Mouse (Mus musculus): Measurements from ENCODE around the gene B3gat3. TPM values are rescaled to one million over a fixed set of nuclear protein-coding genes. Genes with fewer than 3 reads are reported as not detected.
"Not testable (repeated sequence)": the region's sequence is repeated elsewhere in the genome, so short reads cannot be mapped to it uniquely, and the experiment has no call there.

The B3gat3 gene
- polyA plus RNA-seq, 1 experiment = 40.8 TPM

DNA sequence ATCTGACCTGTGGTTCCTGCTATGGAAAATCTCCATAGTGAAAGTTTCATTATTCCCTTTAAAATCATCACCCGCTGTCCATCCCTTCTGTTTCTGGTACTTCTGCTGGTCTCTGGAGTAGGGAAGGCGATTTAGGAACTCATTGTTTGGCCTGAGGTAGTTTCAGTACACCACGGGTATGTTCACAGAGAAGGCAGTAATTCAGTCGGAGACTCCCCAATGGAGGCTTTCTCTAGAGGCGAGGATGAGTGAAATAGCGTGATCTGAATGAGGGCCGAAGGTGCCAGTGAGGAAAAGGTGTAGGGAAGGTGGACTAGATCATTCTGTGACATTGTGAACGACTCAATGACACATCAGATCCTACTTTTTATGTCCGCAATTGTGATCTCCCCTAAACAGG, 34.0 kb downstream of the B3gat3 start:
- TF ChIP-seq CTCF (IDR thresholded peaks at IDR 0.05; ENCODE audit: low read depth, low read length) (no peak), POLR2A (IDR thresholded peaks at IDR 0.05; ENCODE audit: borderline replicate concordance, low read depth, low read length) (no peak)
- peak overlapping the region; percentile 92 for H3K4me3 ChIP-seq (ENCODE audit: insufficient read depth, low read length)
- peak overlapping the region; percentile 74 for H3K27ac ChIP-seq (ENCODE audit: insufficient read depth, low read depth, low read length)
- H3K4me1 ChIP-seq (ENCODE audit: control insufficient read depth, insufficient read depth, low read length) = peaks cover 17% of the 10 kb centered on the region

DNA sequence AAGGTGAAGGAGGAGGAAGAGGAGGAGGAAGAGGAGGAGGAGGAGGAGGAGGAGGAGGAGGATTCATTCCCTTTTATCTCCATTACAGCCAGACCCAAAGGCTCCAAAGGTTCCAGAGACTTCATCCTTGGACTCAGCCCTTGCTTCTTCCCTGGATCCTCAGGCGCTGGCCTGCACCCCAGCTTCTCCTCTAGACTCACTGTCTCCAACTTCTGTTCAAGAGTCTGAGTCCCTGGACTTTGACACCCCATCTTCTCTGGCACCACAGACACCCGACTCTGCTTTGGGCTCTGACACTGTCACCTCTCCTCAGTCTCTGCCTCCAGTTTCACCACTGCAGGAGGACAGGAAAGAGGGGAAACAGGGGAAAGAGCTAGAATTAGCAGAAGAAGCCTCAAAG, 42.1 kb downstream of the B3gat3 start:
- Histone ChIP-seq H3K4me3 (ENCODE audit: insufficient read depth, low read length) (no peak overlapping the region), H3K27ac (ENCODE audit: insufficient read depth, low read depth, low read length) (no peak overlapping the region), H3K4me1 (ENCODE audit: control insufficient read depth, insufficient read depth, low read length) (peaks cover 7% of the 10 kb centered on the region)
- TF ChIP-seq POLR2A (IDR thresholded peaks at IDR 0.05; ENCODE audit: borderline replicate concordance, low read depth, low read length) (no peak), CTCF (IDR thresholded peaks at IDR 0.05; ENCODE audit: low read depth, low read length) (no peak)

DNA sequence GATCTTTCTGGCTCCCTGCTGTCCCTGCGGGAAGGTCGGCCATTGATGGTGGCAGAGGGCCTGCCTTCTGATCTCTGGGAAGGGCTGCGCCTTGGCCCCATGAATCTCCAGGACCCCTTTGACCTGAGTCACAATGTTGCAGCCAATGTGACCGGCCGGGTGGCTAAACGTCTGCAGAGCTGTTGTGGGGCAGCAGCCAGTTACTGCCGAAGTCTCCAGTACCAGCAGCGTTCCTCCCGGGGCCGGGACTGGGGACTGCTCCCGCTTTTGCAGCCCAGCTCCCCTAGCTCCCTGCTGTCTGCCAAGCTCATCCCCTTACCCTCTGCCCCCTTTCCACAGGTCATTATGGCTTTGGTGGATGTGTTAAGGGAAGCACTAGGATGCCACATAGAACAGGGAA, 44.9 kb downstream of the B3gat3 start:
- TF ChIP-seq POLR2A (IDR thresholded peaks at IDR 0.05; ENCODE audit: borderline replicate concordance, low read depth, low read length) (no peak), CTCF (IDR thresholded peaks at IDR 0.05; ENCODE audit: low read depth, low read length) (no peak)
- no peak overlapping the region for H3K4me3 ChIP-seq (ENCODE audit: insufficient read depth, low read length)
- peaks cover 12% of the 10 kb centered on the region for H3K4me1 ChIP-seq (ENCODE audit: control insufficient read depth, insufficient read depth, low read length)
- H3K27ac ChIP-seq (ENCODE audit: insufficient read depth, low read depth, low read length) = no peak overlapping the region

DNA sequence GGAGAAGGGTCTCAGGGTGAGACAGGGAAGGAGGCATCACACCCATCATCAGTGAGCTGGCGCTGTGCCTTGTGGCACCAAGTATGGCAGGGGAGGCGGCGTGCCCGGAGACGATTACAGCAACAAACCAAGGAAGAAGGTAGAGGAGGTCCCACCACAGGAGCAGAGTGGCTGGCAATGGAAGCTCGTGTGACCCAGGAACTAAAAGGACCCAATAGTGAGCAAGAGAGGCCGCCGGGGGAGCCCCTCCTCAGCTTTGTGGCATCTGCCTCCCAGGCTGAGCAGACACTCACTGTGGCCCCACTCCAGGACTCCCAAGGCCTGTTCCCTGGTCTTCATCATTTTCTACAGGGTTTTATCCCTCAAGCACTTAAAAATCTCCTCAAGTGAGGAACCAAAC, 45.6 kb downstream of the B3gat3 start:
- H3K4me3 ChIP-seq (ENCODE audit: insufficient read depth, low read length) = peak overlapping the region; percentile 71
- TF ChIP-seq CTCF (IDR thresholded peaks at IDR 0.05; ENCODE audit: low read depth, low read length) (no peak), POLR2A (IDR thresholded peaks at IDR 0.05; ENCODE audit: borderline replicate concordance, low read depth, low read length) (no peak)
- peaks cover 12% of the 10 kb centered on the region for H3K4me1 ChIP-seq (ENCODE audit: control insufficient read depth, insufficient read depth, low read length)
- peak overlapping the region; percentile 92 for H3K27ac ChIP-seq (ENCODE audit: insufficient read depth, low read depth, low read length)

DNA sequence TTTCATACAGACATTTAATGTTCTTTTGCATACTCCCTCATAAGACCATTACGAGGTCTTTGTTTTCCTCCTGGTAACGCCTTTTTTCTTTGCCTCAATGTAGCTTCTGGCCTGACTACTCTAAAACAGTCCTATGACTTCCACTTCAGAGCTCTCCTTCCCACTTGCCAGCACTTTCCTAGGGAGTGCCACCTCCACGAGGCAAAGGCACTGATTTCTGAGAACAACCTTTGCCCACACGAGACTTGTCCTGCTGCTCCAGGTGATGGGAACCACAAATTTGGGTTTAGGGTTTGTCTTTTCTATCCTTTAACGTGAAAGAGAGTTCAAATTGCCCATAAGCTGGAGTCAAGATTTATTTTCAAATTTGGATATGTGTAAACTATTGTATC, 46.0 kb downstream of the B3gat3 start:
- TF ChIP-seq CTCF (IDR thresholded peaks at IDR 0.05; ENCODE audit: low read depth, low read length) (no peak), POLR2A (IDR thresholded peaks at IDR 0.05; ENCODE audit: borderline replicate concordance, low read depth, low read length) (no peak)
- Histone ChIP-seq H3K4me1 (ENCODE audit: control insufficient read depth, insufficient read depth, low read length) (peaks cover 12% of the 10 kb centered on the region), H3K4me3 (ENCODE audit: insufficient read depth, low read length) (peak overlapping the region; percentile 71), H3K27ac (ENCODE audit: insufficient read depth, low read depth, low read length) (peak overlapping the region; percentile 92)

DNA sequence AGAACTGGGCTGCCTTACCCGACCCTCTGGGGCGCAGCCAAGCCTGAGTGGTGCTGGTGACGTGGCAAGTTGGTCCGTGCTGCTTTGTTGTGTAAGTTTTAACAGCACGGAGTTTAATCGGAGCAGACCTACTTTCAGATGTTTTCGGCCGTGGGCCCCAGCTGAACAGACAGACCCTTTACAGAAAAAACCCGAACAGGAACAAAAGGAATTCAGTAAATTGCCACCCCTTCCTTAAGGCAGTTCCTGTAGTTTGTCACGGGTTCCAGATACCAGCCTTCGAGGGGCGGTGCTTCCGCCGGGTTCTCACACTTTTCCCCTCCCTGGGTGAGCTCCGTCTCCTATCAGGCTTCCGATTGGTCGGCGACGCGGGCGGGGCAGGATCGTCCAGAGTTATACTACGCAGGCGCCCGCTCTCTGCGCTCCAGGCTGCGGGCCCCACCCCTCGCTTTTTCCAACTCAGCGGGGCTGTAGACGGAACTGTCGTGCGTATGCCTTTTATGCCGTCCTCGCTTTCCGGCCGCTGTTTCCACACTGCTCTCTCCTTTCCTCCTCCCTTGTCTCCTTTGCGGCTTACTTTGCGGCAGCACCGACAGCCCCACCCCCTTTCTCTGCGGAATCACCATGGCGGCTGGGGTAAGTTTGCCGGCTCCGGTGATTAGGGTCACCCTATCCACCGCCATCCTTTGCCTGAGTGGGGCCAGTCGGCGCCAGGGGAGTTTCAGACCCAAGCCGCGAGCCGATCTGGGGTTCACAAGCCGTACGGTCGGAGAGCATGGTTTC, 46.6 kb downstream of the B3gat3 start, which contains the start of gene Eef1g:
TSS of gene Eef1g (plus strand) at position 452 of the 783 bp plus-strand sequence.
- Histone ChIP-seq H3K4me3 (ENCODE audit: insufficient read depth, low read length) (peak within 1 kb of the TSS; percentile 93), H3K4me1 (ENCODE audit: control insufficient read depth, insufficient read depth, low read length) (peaks cover 12% of the 10 kb centered on the region), H3K27ac (ENCODE audit: insufficient read depth, low read depth, low read length) (peak within 1 kb of the TSS; percentile 92)
- TF ChIP-seq POLR2A (IDR thresholded peaks at IDR 0.05; ENCODE audit: borderline replicate concordance, low read depth, low read length) (no peak), CTCF (IDR thresholded peaks at IDR 0.05; ENCODE audit: low read depth, low read length) (no peak)

DNA sequence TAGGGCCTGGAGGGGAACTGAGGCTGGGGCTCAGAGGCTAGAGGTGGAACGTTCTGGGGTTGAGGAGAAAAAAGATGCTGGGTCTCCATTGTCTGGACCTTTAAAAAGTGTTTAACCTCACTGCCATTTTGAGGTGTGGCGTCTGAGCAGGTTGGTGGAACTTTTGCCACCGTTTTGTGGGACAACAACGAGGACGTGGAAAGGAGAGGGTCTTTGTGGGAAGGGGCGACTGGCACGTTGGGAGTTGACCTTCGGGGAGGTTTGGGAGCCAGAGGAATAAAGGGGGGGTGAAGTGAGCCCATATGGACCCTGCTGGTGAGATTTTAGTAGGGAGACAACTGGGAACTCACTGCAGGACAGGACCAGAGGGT, 47.2 kb downstream of the B3gat3 start:
- Histone ChIP-seq H3K27ac (ENCODE audit: insufficient read depth, low read depth, low read length) (peak overlapping the region; percentile 52), H3K4me1 (ENCODE audit: control insufficient read depth, insufficient read depth, low read length) (peaks cover 12% of the 10 kb centered on the region), H3K4me3 (ENCODE audit: insufficient read depth, low read length) (peak overlapping the region; percentile 93)
- TF ChIP-seq CTCF (IDR thresholded peaks at IDR 0.05; ENCODE audit: low read depth, low read length) (no peak), POLR2A (IDR thresholded peaks at IDR 0.05; ENCODE audit: borderline replicate concordance, low read depth, low read length) (no peak)

DNA sequence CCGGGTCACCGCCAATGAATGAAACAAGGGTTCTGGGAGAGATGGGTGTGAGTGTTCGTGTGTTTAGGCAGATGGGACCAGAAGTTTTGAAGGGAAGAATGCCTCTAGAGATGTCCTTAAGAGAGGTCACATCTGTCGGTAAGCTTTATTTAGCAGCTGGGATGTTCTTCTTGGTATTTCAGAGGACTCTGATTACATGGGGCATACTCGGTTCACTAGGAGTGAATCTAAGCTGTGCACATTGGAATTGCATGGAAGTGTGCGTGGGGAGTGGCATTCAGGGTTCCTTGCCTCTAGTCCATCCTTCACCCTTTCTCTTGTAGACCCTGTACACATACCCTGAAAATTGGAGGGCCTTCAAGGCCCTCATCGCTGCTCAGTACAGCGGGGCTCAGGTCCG, 47.7 kb downstream of the B3gat3 start:
- TF ChIP-seq POLR2A (IDR thresholded peaks at IDR 0.05; ENCODE audit: borderline replicate concordance, low read depth, low read length) = no peak
- TF ChIP-seq CTCF (IDR thresholded peaks at IDR 0.05; ENCODE audit: low read depth, low read length) = no peak
- H3K4me1 ChIP-seq (ENCODE audit: control insufficient read depth, insufficient read depth, low read length) = peaks cover 12% of the 10 kb centered on the region
- H3K27ac ChIP-seq (ENCODE audit: insufficient read depth, low read depth, low read length) = peak overlapping the region; percentile 52
- peak overlapping the region; percentile 93 for H3K4me3 ChIP-seq (ENCODE audit: insufficient read depth, low read length)

DNA sequence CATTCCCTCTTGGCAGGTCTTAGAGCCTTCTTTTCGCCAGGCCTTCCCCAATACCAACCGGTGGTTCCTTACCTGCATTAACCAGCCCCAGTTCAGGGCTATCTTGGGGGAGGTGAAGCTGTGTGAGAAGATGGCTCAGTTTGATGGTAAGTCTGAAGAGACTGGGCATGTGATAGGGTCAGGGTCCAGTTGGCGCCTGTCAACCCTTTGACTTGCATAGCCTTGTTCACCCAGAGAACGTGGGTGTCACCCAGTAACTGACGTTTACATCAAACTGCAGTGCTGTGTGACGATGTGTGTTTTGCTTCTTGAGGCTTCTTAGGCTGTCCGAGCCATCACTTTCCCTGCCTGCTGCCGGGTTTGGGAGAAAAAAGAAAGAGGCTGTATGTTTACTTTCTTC, 52.3 kb downstream of the B3gat3 start:
- not testable (repeated sequence) for H3K27ac ChIP-seq (ENCODE audit: insufficient read depth, low read depth, low read length); H3K4me3 ChIP-seq (ENCODE audit: insufficient read depth, low read length); H3K4me1 ChIP-seq (ENCODE audit: control insufficient read depth, insufficient read depth, low read length)

DNA sequence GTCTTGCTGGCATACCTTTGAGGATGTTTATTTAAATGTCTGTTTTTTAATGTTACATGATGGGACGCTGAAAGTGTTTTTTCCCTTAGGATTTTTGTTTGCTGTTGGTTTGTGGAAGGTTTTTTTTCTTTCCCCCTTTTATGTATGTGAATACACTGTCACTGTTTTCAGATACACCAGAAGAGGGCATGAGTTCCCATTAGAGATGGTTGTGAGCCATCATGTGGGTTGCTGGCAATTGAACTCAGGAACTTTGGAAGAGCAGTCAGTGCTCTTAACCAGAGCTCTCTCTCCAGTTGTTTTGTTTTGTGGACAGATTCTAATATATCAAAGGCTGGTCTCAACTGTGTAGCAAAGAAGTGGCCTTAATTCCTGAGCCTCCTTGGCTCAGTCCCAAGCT, 54.5 kb downstream of the B3gat3 start:
- Histone ChIP-seq H3K4me1 (ENCODE audit: control insufficient read depth, insufficient read depth, low read length) (no peaks in the 10 kb centered on the region), H3K4me3 (ENCODE audit: insufficient read depth, low read length) (no peak overlapping the region)
- TF ChIP-seq CTCF (IDR thresholded peaks at IDR 0.05; ENCODE audit: low read depth, low read length) = no peak
- TF ChIP-seq POLR2A (IDR thresholded peaks at IDR 0.05; ENCODE audit: borderline replicate concordance, low read depth, low read length) = no peak

More for the DNA sequence above, 54.5 kb downstream of the B3gat3 start:
- H3K27ac ChIP-seq (ENCODE audit: insufficient read depth, low read depth, low read length) = no peak overlapping the region

Measured in bone marrow macrophage, adult 2 months (primary cell).